Mouse (Mus musculus) erythroid progenitor cell, adult 5-6 weeks (primary cell): ENCODE data around the gene Trio. TPM values are rescaled to one million over a fixed set of nuclear protein-coding genes. Genes with fewer than 3 reads are reported as not detected.
A peak's percentile ranks its signal among the peaks of the same experiment; 100 is the strongest.
"Not testable (repeated sequence)": the region's sequence is repeated elsewhere in the genome, so short reads cannot be mapped to it uniquely, and the experiment has no call there.

Source experiments
- ATAC-seq: replicated peaks from 2 replicates; pipeline ENCODE4 v1.8.0; 2016; ENCODE audit warnings: moderate number of reproducible peaks, mild to moderate bottlenecking, moderate TSS enrichment, inconsistent platforms; ENCODE audit not compliant: poor library complexity, low FRiP score, severe bottlenecking
- total RNA-seq, 2 experiments: library from RNA; stranded (forward) in 1 of 2; stranded (reverse) in 1 of 2; fragments of 150-400 nt in 1 of 2; fragments of 186-747, 209-891 nt in 1 of 2; gene quantifications; 2 replicates each; pipeline versions ENCODE4 v1.2.3 to v1.2.4; 2015 to 2017; ENCODE audit warnings: low replicate concordance in 2 of 2

Gene Trio
- total RNA-seq, 2 experiments from 2014 or later, result 3.4 to 6.3 TPM

DNA sequence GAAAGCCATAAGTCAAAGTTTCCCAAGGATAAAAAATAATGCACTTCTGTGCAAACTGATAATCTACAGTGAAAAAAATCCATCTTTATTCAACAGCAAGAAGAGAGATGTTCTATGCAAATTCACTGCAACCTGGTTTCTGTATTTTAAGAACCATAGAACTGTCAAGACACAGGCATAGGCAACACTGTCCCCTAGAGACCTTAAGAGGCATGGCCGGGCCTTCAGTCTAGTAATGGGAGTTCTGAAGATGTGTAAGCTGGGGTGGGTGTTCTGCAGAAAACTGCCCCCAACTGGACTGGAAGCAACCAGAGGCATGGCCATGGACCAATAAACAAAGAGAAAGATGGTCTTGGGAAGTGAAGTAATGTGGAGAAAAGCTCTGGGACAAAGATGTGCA is 166.1 kb downstream of the Trio start:
- ATAC-seq, result no peak

DNA sequence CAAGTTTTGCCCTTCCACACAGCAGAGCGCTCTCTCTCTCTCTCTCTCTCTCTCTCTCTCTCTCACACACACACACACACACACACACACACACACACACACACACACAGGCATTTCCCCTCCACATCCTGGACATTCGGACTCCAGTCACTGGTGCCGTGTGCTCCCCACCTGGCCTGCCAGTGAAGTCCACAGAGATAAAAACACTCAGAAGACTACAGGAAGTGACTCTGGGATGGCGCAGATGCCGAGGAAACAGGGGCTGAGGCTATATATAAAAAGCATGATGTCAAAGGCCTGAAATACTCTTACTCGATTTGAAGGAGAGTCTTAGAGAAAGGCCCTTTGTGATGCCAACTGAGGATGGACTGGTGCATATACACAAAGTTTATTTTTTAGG is 166.5 kb downstream of the Trio start:
- no peak for ATAC-seq

DNA sequence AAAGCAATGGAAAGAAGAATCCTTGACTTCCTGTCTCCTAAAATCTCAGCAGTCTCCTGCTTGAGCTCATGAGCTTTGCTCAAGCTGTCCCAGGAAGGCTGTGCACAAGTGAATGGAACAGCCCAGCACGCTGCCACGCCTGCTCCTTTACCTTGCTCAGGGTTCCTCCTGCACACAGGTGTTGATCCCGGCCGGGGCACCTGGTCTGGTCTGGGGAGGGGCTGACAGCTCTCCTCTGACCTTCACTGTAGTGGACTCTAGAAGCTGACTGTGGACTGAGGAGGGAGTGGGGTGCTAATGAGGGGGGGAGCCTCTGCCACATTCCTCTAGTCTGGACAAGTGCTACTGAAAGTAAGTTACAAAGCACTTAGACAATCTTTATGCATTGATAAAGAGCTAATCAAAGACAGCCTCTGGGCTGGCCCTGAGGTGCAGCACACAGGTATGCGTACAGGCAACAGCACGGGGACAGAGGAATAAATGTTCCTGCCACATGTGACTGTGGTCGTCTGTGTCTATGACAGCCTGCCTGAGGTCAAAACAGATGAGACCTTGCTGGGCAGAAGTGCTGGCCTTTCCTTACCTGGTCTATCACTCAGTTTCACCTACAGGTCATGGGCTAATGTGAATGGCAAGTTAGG is 167.3 kb downstream of the Trio start:
- no peak for ATAC-seq

DNA sequence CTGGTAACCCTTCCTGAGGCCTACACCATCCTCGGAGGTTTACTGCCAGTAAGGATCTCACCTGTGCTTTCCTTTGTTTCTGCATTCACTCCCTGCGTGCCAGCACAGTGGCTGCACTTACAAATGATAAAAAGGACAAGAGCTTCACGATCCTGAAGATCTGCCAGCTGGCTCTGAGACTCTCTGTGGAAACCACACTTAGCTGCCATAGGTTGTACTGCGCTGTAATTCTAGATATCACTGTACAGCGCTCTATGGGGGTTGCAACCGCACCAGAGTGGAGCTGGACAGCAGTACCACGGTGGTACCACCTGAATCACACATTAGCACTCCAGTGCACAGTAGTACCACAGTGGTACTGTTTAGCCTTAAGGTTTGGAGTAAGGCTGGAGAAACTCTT is 168.4 kb downstream of the Trio start:
- ATAC-seq, result no peak

DNA sequence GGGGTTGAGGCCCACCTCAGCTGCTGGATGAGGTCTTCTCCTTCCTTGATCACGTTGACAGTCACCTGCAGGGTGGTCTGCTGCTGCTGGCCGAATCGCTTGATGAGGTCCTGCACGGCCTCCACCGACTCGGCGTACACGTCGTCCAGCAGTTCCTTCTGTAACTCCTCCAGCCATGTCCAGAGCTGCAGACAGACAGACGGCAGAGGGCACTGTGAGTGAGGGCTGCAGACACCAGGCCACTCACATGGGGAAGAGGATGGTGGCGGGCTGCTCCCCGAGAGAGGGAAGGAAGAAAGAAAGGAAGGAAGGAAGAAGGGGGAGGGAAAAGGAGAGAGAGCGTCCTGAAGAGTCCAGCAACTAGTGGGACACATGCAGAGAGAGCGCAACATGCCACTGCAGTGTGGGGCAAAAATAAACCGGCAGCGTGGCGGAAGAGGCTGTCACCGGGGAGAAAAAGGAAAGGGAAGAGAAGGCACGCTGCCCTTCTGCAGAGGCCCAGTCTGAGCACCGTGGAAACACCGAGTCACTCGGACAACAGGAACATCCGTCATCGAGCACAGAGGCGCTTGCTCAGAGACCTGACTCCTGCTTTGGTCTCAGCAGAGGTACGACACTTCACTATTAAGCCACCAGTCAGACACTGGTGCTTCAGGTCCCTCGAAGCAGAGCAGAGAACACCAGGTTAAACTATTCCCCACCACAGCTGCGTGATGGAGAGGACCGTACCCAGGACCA is 169.4 kb downstream of the Trio start:
- ATAC-seq, result peak; percentile 50; the same call in 1 of the 2 replicates

DNA sequence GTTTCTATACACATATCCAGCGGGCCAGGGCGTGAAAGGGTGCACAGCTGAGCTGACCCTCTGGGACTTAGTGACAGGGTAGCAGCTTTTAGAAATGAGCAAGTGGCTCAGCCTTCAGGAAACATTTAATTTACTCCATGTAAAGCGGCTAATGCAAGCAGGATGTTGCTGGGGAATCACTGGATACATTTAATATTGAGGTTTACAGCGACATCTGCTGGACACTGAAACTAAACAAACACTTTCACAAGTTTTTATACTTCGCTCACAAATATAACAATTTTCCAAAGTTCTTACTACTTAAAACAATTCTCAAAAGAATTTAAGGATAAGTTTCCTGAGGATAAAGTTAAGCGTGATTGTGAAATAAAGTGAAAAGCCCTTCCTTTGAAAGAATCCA is 174.3 kb downstream of the Trio start:
- ATAC-seq, result no peak

DNA sequence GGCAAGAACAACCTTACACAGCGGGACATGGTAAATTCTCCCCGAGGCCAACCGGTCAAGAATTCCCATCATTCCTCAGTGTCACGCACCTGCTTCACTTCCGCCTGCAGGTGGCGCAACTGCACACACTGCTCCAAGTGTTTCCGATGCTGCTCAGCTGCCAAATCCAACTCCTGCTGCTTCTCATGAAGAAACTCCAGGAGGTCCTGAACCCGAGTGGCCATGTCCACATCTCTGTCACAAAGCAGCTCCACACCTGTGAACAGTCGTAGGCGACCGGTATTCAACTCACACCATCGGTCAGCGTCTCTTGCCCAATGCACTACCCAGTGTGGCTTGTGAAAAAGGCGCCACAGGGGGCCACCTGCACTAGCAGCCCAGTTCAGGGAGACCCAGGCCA is 174.7 kb downstream of the Trio start:
- ATAC-seq, result no peak

DNA sequence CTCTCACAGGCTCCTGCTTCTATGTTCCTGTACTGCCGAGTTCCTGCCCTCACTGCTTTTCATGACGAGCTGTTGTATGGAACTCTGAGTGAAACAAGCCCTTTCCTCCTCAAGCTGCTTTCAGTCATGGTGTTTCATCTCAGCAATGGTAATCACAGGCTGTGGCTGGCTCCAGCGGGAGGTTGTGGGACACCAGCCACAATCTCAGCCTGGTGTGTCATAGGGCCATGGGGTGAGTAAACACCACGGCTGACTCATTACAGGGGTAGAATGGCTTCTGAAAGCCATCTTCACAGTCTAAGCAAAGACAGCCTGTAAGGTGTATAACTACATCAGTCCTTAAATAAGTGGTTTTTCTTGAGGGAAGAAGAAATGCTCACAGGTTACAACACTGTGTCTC is 175.7 kb downstream of the Trio start:
- no peak for ATAC-seq

DNA sequence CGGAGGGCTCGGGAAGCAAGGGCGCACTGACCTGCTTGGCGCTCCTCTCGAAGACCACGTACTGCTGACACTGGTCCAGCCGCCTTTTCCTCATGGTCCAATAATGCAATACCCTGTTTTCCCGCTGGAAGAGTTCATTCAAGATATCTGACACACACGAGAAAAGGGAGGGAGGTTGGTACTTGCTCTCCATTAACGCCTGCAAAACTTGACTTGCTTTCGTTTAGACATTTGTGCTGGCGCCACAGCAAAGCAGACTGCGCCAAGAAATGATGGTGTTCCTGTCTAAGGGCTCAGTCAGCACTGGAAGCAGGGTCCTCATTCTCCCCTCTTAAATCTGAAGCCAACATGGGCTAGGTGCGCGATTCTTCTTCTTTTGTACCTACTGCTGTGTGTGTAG is 184.0 kb downstream of the Trio start:
- no peak for ATAC-seq

DNA sequence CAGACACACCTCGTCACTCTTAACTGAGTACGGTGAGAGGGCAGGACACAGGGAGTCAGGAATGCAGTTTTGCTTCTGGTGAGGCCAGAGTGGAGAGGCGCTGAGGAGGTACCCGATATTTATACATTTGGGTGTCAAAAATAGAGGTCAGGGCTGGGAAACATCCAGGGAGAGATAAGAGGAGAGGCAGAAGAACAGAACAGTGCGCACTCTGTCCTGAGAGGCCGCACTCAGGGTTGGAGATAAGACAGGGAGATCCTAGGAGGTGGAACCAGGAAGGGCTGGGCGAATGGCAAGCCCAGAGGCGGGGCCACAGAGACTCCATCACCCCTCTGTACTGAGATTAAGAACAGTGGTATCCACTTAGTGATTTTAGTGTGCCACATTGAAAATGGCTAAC is 185.1 kb downstream of the Trio start:
- no peak for ATAC-seq

DNA sequence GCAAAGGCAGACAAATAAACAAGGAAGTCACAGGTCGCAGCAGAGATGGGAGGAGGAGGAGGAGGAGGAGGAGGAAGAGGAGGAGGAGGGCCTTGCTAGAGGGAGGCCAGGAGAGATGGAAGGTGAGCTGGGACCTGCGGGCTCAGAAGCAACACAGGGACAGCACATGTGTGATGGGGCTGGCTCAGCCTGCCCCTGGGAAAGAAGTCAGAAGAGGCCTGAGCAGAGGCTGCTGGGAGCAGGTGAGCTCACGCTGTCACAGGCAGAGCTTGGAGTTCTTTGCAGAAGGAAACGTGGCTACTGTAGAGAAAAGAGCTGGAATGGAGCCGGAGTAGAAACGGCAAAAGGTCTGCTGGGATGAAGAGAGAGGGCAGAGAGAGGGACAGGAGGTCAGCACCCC is 185.5 kb downstream of the Trio start:
- no peak for ATAC-seq

DNA sequence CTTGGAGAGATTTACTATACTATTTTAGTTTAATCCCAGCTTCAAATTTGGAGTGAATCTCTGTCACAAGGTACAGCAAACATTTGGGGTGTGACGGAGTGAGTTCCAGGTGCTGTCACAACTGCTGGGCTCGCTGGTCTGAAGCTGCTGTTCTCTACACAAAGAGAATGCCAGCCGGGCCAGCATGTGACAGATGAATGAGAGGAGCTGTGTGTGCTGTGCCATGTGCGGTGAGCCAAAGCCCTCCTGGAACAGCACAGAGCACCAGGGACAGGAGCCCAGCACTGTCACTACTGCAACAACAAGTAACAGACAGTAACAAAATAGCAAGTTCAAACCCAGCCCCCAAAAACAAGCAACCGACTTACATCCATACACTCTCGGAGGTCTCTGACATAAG is 194.0 kb downstream of the Trio start:
- ATAC-seq, result no peak

DNA sequence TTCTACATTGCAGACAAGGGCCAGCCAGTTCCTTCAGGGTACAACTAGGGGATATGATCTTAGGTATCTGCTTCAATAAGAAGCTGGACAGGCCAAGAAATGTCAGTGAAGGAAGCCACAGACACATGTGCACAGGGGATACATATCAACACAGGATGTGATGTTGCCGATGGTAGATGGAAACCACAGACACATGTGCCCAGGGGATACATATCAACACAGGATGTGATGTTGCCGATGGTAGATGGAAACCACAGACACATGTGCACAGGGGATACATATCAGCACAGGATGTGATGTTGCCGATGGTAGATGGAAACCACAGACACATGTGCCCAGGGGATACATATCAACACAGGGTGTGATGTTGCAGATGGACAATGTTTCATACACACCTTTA is 197.8 kb downstream of the Trio start:
- ATAC-seq, result not testable (repeated sequence)

DNA sequence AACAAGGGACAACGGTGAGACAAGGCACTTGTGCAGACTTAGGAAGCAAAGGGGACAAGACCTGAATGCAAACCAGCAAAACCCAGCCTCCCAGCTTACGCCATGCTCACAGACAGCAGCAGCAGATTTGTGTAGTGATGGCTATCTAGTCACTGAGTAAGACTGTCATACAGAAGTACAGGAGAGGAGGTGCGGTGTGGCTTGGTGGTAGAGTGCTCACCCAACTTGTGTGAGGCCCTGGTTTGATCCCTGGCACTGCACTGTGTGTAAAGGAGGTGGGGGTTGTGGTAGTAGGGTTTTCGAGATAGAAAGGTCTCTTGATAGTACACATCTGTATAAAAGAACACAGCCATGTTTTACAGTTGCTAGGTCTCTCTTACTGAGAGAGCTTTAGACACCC is 198.8 kb downstream of the Trio start:
- no peak for ATAC-seq

DNA sequence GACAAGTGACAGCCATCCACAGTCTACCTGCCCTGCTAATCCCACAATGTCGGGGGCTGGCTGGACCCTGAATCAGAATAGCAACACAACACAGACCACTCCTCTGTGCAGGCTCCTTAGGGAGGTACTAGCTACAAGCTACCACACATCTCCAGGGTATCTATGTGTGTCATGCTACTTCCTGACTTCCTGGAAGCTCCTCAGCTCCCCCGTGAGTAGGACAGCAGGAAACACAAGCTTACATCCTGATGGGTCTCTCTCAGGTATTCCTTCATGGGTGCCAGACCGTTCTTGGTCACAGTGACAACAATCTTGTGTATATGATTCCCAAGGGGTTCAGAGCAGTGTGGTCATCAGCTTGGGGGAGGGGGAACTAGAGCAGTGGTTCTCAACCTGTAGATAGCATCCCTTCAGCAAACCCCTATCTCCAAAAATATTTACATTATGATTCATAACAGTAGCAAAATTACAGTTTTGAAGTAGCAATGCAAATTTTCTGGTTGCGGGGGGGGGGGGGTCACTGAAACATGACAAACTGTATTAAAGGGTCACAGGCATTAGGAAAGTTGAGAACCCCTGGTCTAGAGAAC is 199.5 kb downstream of the Trio start:
- ATAC-seq, result no peak

DNA sequence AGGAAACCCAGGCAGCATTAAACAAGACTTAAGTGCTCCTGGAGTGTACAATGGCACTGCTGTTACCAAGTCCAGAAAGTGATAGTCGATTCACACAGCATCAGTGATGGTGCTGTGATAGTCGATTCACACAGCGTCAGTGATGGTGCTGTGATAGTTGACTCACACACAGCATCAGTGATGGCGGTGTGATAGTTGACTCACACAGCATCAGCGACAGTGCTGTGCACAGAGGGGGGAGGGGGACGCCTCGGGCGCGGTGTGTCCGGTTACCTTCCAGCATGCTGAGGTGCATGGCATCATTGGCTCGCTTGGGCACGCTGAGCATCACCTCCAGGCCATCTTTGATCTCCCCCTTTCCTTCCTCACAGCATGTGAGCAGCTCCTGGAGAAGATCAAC is 200.3 kb downstream of the Trio start:
- no peak for ATAC-seq

DNA sequence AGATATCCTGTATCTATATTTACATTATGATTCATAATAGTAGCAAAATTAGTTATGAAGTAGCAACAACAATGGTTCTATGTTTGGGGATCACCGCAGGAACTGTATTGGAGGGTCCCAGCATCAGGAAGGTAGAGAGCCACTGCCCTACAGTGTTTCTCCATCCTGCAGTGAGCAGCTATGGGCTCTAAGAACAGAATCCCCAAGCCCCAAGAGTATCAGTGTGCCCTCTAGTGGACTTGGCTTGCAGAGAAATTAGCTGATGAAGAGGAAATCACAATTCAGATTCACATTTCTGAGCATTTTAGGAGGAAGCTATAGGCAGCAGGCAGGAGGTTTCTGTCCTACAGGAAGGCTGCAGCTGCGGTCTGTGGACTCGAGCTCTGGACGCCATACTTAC is 202.1 kb downstream of the Trio start:
- no peak for ATAC-seq

DNA sequence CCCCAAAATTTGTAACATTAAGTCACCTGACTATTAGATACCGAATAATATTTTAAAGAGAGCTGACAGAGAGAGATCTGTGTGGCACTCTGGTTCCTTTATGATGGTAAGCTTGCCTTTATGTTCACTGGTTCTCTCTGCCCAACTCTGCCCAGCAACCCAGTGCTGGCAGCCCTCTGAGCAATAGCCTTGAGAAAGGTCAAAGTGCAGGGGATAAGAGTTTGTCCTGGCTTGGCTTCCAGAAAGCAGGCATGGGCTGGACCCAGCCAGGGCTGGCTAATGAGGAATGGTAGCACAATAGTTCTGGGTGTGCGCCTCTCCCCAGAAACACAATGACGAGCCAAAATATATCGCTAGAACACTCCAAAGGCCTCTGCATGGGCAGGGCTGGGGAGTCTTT is 203.2 kb downstream of the Trio start:
- no peak for ATAC-seq

DNA sequence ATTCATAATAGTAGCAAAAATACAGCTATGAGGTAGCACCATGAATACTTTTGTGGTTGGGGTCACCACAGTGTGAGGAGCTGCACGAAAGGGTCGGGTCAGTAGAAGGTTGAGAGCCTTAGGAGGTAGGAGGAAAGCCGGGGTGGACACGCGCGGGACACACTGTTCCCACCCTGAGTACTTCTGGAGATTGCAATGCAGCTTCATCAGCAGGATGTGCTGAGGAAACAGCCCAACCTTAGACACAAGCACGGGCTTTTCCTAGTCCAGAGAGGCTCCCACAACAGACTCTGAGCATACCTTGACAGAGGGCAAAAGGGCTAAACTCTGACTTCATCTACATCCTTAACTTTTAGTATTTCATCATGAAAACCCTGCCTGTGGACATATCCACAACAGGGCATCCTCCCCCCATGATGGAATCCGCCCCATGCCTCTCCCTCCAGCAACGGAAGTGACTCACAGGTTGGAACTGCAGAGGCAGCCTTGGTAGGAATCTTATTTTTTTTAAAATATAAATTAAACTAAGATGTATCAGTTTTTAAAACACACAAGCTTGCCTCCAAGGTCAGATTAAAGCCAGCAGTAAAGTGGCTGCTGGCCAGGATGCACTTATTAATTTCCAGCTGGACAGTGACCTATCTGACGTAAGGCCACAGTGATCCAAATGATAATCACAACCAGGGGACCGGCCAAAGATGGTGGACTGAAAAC is 203.8 kb downstream of the Trio start:
- no peak for ATAC-seq

DNA sequence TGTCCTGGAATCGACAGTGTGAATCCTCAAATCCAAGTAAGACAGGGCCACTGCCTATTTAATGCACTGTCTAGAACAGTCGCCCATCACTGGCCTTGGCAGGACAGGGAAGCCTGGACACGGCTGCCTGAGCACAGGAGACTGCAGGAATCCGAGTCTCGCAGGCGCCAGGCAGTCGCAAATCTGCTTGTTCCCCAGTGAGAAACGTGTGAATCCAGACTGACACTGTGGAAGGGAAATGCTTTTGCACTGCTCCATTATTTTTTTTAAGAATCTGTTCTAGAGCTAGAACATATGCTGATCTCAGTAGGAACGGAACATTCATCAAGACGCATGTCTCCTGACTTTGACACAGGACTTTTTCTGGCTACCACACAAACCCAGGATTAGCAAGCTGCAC is 208.6 kb downstream of the Trio start:
- no peak for ATAC-seq
